Mouse (Mus musculus): ENCODE measurements around the gene Nol3. TPM values are rescaled to one million over a fixed set of nuclear protein-coding genes. Genes with fewer than 3 reads are reported as not detected.

The Nol3 gene
- polyA plus RNA-seq, 1 experiment from 2014 or later: 3.0 TPM

GRCm38 (mm10) chr8:105297511-105298192 is 21.7 kb downstream of the Nol3 start, which contains the start of gene E2f4:
Gene E2f4 (plus strand): TSS chr8:105297663.
- peak within 1 kb of the TSS; percentile 93 for H3K9ac ChIP-seq (replicated peaks; ENCODE audit: low read length)
- DNase-seq: peak; percentile 96
- peak within 1 kb of the TSS; percentile 97 for H3K4me3 ChIP-seq (replicated peaks; ENCODE audit: low read depth, low read length)
- peaks cover 41% of the 10 kb centered on the region for H3K36me3 ChIP-seq (ENCODE audit: control insufficient read depth, insufficient read depth, low read length)
- H3K4me2 ChIP-seq (ENCODE audit: low read length): peak within 1 kb of the TSS; percentile 95
- H3K27me3 ChIP-seq (ENCODE audit: control insufficient read depth, insufficient read depth, low read length): no peaks in the 10 kb centered on the region
- peaks cover 12% of the 10 kb centered on the region for H3K4me1 ChIP-seq (ENCODE audit: control insufficient read depth, insufficient read depth, low read length)
- WGBS: under 1% methylated on average over 58 of the region's 58 CpGs
- peak within 1 kb of the TSS; percentile 68 for H3K27ac ChIP-seq (replicated peaks; ENCODE audit: low read depth, low read length)
- peak; percentile 91 for ATAC-seq (ENCODE audit: low FRiP score, low TSS enrichment)
- H3K9me3 ChIP-seq (ENCODE audit: control insufficient read depth, low read length): no peaks in the 10 kb centered on the region

DNA sequence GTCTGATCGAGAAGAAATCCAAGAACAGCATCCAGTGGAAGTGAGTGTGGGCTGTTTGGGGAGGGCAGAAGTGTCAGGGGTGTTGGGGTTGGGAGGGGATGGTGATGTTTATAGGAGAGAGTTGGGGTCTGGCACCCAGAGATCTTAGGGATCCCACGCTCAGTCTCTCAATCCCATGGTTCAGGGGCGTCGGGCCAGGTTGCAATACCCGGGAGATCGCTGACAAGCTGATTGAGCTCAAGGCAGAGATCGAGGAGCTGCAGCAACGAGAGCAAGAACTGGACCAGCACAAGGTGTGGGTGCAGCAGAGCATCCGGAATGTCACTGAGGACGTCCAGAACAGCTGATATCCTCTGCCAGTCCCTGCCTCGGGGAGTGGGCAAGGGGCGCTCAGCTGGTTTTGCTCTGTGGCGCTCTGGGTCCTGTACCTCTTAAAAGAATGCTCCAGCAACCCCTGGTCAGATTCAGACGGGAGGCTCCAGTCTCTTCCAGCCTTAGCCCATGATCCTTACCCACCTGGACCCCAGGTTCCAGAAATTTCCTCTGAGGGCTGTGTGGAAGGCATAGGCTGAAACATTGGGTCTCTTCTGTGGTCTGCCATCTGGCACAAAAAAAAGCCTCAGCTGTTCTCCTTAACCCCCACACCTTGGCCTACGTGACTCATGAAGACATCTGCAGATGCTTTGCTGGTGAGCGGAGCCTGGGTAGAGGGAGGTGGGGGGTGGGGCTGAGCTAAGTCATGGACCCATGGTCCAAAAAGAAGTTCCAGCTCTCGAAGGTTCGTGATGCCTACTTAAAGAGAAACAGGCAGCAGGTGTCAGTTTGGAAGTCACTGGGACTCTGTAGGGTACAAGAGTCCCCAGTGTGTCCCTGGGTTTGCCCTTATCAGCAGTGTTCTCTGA is 22.7 kb downstream of the Nol3 start:
- Histone ChIP-seq H3K9ac (replicated peaks; ENCODE audit: low read length) (peak overlapping the region; percentile 93), H3K27me3 (ENCODE audit: control insufficient read depth, insufficient read depth, low read length) (no peaks in the 10 kb centered on the region), H3K27ac (replicated peaks; ENCODE audit: low read depth, low read length) (no peak overlapping the region), H3K4me2 (ENCODE audit: low read length) (peak overlapping the region; percentile 95), H3K36me3 (ENCODE audit: control insufficient read depth, insufficient read depth, low read length) (peaks cover 51% of the 10 kb centered on the region), H3K4me1 (ENCODE audit: control insufficient read depth, insufficient read depth, low read length) (peaks cover 12% of the 10 kb centered on the region), H3K4me3 (replicated peaks; ENCODE audit: low read depth, low read length) (peak overlapping the region; percentile 97), H3K9me3 (ENCODE audit: control insufficient read depth, low read length) (no peaks in the 10 kb centered on the region)
- 60% methylated on average over 18 of the region's 18 CpGs for WGBS
- DNase-seq: no peak
- ATAC-seq (ENCODE audit: low FRiP score, low TSS enrichment): no peak

DNA sequence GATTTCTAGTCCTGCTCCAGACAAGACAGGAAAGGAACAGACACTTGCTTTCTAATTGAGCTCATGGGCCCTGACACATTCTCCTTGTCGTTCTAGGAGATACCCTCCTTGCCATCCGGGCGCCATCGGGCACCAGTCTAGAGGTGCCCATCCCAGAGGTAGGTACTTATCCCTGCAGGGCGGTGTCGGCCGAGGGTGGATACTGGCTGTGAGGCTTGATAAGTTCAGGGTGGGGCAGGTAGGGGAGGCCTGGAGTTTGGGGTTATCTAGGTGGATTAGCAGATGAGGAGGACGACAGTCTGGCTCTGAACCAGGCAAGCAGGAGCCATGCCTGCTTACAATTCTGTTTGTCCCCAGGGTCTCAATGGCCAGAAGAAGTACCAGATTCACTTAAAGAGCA is 24.0 kb downstream of the Nol3 start:
- 95% methylated on average over 8 of the region's 8 CpGs for WGBS
- H3K4me3 ChIP-seq (replicated peaks; ENCODE audit: low read depth, low read length): no peak overlapping the region
- no peaks in the 10 kb centered on the region for H3K9me3 ChIP-seq (ENCODE audit: control insufficient read depth, low read length)
- peaks cover 12% of the 10 kb centered on the region for H3K4me1 ChIP-seq (ENCODE audit: control insufficient read depth, insufficient read depth, low read length)
- peaks cover 64% of the 10 kb centered on the region for H3K36me3 ChIP-seq (ENCODE audit: control insufficient read depth, insufficient read depth, low read length)
- no peak for DNase-seq
- no peak overlapping the region for H3K9ac ChIP-seq (replicated peaks; ENCODE audit: low read length)
- H3K4me2 ChIP-seq (ENCODE audit: low read length): no peak overlapping the region
- ATAC-seq (ENCODE audit: low FRiP score, low TSS enrichment): no peak
- no peak overlapping the region for H3K27ac ChIP-seq (replicated peaks; ENCODE audit: low read depth, low read length)
- no peaks in the 10 kb centered on the region for H3K27me3 ChIP-seq (ENCODE audit: control insufficient read depth, insufficient read depth, low read length)

DNA sequence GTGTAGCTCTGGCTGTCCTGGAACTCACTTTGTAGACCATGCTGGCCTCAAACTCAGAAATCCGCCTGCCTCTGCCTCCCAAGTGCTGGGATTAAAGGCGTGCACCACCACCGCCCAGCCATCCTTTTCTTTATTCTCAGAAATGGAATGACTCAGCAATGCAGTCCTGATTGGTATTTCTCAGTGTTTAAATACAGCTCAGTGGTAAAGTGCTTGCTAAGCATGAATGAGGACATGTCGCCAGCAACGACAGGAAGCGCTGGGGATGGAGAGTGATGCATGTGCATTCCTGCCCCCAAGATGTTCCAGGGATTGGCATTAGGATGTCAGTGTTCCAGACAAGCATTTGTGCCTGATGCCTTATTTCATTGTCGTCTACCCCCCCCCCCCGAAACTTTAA is 27.5 kb downstream of the Nol3 start:
- Histone ChIP-seq H3K4me3 (replicated peaks; ENCODE audit: low read depth, low read length) (no peak overlapping the region), H3K9me3 (ENCODE audit: control insufficient read depth, low read length) (no peaks in the 10 kb centered on the region), H3K4me2 (ENCODE audit: low read length) (no peak overlapping the region), H3K36me3 (ENCODE audit: control insufficient read depth, insufficient read depth, low read length) (peaks cover 87% of the 10 kb centered on the region), H3K27ac (replicated peaks; ENCODE audit: low read depth, low read length) (no peak overlapping the region), H3K4me1 (ENCODE audit: control insufficient read depth, insufficient read depth, low read length) (peaks cover 18% of the 10 kb centered on the region; the same call in 1 of the 2 replicates), H3K27me3 (ENCODE audit: control insufficient read depth, insufficient read depth, low read length) (no peaks in the 10 kb centered on the region), H3K9ac (replicated peaks; ENCODE audit: low read length) (no peak overlapping the region)
- ATAC-seq (ENCODE audit: low FRiP score, low TSS enrichment) (no peak), DNase-seq (no peak)
- WGBS: 81% methylated on average over 8 of the region's 8 CpGs

GRCm38 (mm10) chr8:105303874-105304273 is 27.9 kb downstream of the Nol3 start:
- no peaks in the 10 kb centered on the region for H3K9me3 ChIP-seq (ENCODE audit: control insufficient read depth, low read length)
- ATAC-seq (ENCODE audit: low FRiP score, low TSS enrichment) (no peak), DNase-seq (no peak)
- no peak overlapping the region for H3K4me2 ChIP-seq (ENCODE audit: low read length)
- peaks cover 13% of the 10 kb centered on the region; the same call in 1 of the 2 replicates for H3K4me1 ChIP-seq (ENCODE audit: control insufficient read depth, insufficient read depth, low read length)
- peaks cover 87% of the 10 kb centered on the region for H3K36me3 ChIP-seq (ENCODE audit: control insufficient read depth, insufficient read depth, low read length)
- no peaks in the 10 kb centered on the region for H3K27me3 ChIP-seq (ENCODE audit: control insufficient read depth, insufficient read depth, low read length)
- H3K4me3 ChIP-seq (replicated peaks; ENCODE audit: low read depth, low read length): no peak overlapping the region
- H3K9ac ChIP-seq (replicated peaks; ENCODE audit: low read length): no peak overlapping the region
- whole genome bisulfite sequencing: 89% methylated on average over 9 of the region's 9 CpGs
- H3K27ac ChIP-seq (replicated peaks; ENCODE audit: low read depth, low read length): no peak overlapping the region

DNA sequence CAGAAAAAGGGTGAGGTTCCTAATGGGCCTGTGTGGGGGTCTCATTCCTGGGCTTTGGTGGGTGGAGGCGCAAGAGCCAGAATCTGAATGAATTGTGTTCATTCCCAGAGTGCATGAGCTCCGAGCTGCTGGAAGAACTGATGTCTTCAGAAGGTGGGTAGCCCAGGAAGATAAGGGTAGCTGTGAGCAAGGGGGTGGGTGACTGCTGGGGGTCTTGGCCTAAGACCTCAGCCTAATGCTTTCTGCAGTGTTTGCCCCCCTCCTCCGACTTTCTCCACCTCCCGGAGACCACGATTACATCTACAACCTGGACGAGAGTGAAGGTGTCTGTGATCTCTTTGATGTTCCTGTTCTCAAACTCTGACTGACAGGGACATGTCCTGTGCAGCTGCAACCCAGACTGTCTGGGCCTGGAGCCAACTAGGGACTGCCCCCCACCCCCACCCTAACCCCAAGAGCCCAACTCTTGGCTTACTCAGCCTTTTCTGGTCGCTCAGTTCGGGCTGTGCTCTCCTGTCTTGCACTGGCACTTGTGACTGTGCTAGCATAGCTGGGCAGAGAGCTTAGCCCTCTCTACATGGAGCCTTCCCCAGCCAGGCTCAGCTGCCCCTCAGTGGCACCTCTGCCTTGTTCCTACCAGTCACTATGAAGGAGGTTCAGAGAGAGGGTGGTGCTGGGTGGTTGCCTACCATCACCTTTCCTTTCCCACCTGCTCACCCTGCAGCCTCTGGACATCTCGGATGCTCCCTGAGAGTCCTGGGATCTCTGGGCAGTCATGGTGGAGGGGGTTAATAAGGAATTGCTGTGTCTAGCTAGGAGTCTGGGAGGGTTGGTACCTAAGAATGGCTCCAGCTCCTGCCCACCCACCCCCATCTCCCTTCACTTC is 28.6 kb downstream of the Nol3 start:
- Histone ChIP-seq H3K4me3 (replicated peaks; ENCODE audit: low read depth, low read length) (no peak overlapping the region), H3K27ac (replicated peaks; ENCODE audit: low read depth, low read length) (no peak overlapping the region), H3K4me1 (ENCODE audit: control insufficient read depth, insufficient read depth, low read length) (peaks cover 9% of the 10 kb centered on the region; the same call in 1 of the 2 replicates), H3K4me2 (ENCODE audit: low read length) (no peak overlapping the region), H3K9ac (replicated peaks; ENCODE audit: low read length) (no peak overlapping the region), H3K27me3 (ENCODE audit: control insufficient read depth, insufficient read depth, low read length) (no peaks in the 10 kb centered on the region), H3K9me3 (ENCODE audit: control insufficient read depth, low read length) (no peaks in the 10 kb centered on the region), H3K36me3 (ENCODE audit: control insufficient read depth, insufficient read depth, low read length) (peaks cover 88% of the 10 kb centered on the region)
- DNase-seq: peak; percentile 49
- peak; percentile 33; the same call in 1 of the 2 replicates for ATAC-seq (ENCODE audit: low FRiP score, low TSS enrichment)
- 78% methylated on average over 9 of the region's 9 CpGs for WGBS

DNA sequence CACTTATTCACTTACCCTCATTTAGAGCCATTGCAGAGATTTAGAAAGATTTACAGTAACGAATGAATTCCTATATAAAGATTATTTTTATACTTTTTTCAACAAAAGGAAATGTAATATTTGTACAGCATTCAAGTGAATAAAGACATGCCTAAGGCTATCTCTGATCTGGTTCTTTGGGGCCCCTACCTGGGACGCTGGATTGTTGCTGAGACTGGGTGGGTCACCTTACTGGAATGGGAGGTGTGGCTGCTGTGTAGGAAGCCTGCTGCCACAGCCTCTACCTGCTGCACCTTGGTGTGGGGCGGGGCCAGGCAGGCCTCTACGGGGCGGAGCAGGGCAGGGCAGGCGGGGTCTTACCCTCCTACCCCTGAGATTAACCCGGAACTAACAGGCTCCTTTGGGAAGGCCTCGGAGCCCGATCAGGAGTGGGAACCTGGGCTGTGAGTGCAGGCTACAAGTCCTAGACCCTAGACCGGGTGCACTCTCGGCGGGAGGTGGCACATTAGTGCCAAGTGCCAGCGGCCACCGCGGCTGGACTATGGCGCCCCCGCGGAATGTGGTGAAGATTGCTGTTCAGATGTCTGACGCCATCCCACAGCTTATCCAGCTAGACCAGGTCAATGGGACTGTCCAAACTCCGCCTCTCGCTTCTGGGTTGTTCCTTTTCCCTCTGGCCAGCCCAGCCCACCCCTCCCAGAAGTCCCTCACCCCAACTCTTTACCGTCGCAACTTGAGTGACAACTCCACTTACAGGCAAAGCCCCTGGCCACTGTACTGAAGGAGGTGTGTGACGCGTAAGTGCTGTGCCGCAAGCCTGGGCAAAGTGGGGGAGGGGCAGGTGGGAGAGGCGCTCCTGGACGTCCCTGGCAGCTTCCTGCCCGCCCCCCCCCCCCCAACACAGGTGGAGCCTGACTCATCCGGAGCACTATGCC is 29.5 kb downstream of the Nol3 start, which contains the start of gene Elmo3:
Elmo3 (plus strand) TSS at position 391 of the 935 bp plus-strand sequence.
- Histone ChIP-seq H3K9me3 (ENCODE audit: control insufficient read depth, low read length) (no peaks in the 10 kb centered on the region), H3K4me2 (ENCODE audit: low read length) (peak within 1 kb of the TSS; percentile 40), H3K4me3 (replicated peaks; ENCODE audit: low read depth, low read length) (no peak within 1 kb of the TSS), H3K9ac (replicated peaks; ENCODE audit: low read length) (0 out of 2 replicates have a peak within 1 kb of the TSS, but pooled peaks have one; percentile 16), H3K27ac (replicated peaks; ENCODE audit: low read depth, low read length) (0 out of 2 replicates have a peak within 1 kb of the TSS, but pooled peaks have one; percentile 26), H3K36me3 (ENCODE audit: control insufficient read depth, insufficient read depth, low read length) (peaks cover 87% of the 10 kb centered on the region), H3K4me1 (ENCODE audit: control insufficient read depth, insufficient read depth, low read length) (peaks cover 8% of the 10 kb centered on the region; the same call in 1 of the 2 replicates), H3K27me3 (ENCODE audit: control insufficient read depth, insufficient read depth, low read length) (no peaks in the 10 kb centered on the region)
- DNase-seq (peak; percentile 50), ATAC-seq (ENCODE audit: low FRiP score, low TSS enrichment) (peak; percentile 67)
- 8% methylated on average over 30 of the region's 30 CpGs for WGBS

All from midbrain, embryonic 14.5 days (tissue).